Comparison of ENCODE assay signal across 24 mouse cellular contexts in genomic region chr2:117474885-117475542, GRCm38 (mm10).
DNase-seq lines count a peak whose midpoint lies in the region; TF ChIP-seq lines count a peak whose summit lies in the region.
"Had no signal": no experiment of that assay in that cellular context is flagged by ENCODE, and none has a peak within 500 bp of the region (broad histone marks: within the 10 kb centered on the region; RNA-seq: fewer than 3 reads in every experiment).

No protein-coding gene starts in this region.

- H3ac ChIP-seq in C2C12 (ENCODE audit: control insufficient read depth, insufficient read length, low read depth): no peak overlapping the region

- no peak for TF ChIP-seq RAD21 in MEL (IDR thresholded peaks at IDR 0.05; ENCODE audit: low read depth, low read length)

- H3K79me2 ChIP-seq in C2C12 (ENCODE audit: control insufficient read depth, insufficient read depth) (no peaks in the 10 kb centered on the region), MEL (ENCODE audit: control insufficient read depth, insufficient read depth, low read length, poor library complexity) (no peaks in the 10 kb centered on the region)

- no peaks in the 10 kb centered on the region for H3K9me3 ChIP-seq in MEL (replicated peaks; ENCODE audit: insufficient read depth, low read length)
- H3K9me3 ChIP-seq: embryonic facial prominence, embryonic 10.5 days; embryonic facial prominence, embryonic 13.5 days; forebrain, embryonic 10.5 days; forebrain, embryonic 13.5 days; heart, embryonic 10.5 days; heart, embryonic 13.5 days; hindbrain, embryonic 12.5 days; hindbrain, embryonic 15.5 days had no signal

- H3K27ac ChIP-seq in MEL (ENCODE audit: control insufficient read depth, low read depth, low read length): no peak overlapping the region
- H3K27ac ChIP-seq in bone marrow macrophage, adult 2 months (ENCODE audit: insufficient read depth, low read depth, low read length): peak overlapping the region; percentile 78
- H3K27ac ChIP-seq: embryonic facial prominence, embryonic 10.5 days; embryonic facial prominence, embryonic 13.5 days; forebrain, embryonic 10.5 days; forebrain, embryonic 13.5 days; heart, adult 2 months; heart, embryonic 10.5 days; heart, embryonic 13.5 days; hindbrain, embryonic 12.5 days; hindbrain, embryonic 15.5 days; kidney, postnatal 0 days had no signal

- peak; percentile 30 for DNase-seq in 3134 (ENCODE audit: extremely low read depth, insufficient read length, low spot score)
- DNase-seq in MEL (ENCODE audit: low read depth, low spot score): no peak
- no peak for DNase-seq in spleen, postnatal 14 days (ENCODE audit: low spot score in 2 of 2)
- no peak for DNase-seq in urinary bladder, postnatal 10 days (ENCODE audit: low spot score)
- no peak for DNase-seq in frontal cortex, postnatal 36 days (ENCODE audit: low spot score in 2 of 2)
- DNase-seq in embryo, embryonic 10 days (ENCODE audit: low spot score): no peak
- DNase-seq: cerebellum, adult 18-20 months; cerebellum, adult 9-11 months; cerebellum, postnatal 25 days; forebrain, postnatal 0 days; gastrocnemius, postnatal 36 days; heart, adult 2 months; kidney, adult 2 months had no signal

- H3K4me1 ChIP-seq in MEL (ENCODE audit: control insufficient read depth in 1 of 2, insufficient read depth in 2 of 2, low read length in 2 of 2): no peaks in the 10 kb centered on the region
- H3K4me1 ChIP-seq in bone marrow macrophage, adult 2 months (ENCODE audit: control insufficient read depth, insufficient read depth, low read length): peaks cover 9% of the 10 kb centered on the region; the same call in 1 of the 2 replicates
- H3K4me1 ChIP-seq: embryonic facial prominence, embryonic 10.5 days; embryonic facial prominence, embryonic 13.5 days; forebrain, embryonic 10.5 days; forebrain, embryonic 13.5 days; heart, embryonic 10.5 days; heart, embryonic 13.5 days had no signal

- H3K27me3 ChIP-seq in C2C12 (ENCODE audit: control insufficient read depth, insufficient read depth, insufficient read length) (no peaks in the 10 kb centered on the region), MEL (ENCODE audit: control insufficient read depth in 1 of 2, insufficient read depth in 2 of 2, low read length in 2 of 2) (no peaks in the 10 kb centered on the region)
- H3K27me3 ChIP-seq: embryonic facial prominence, embryonic 13.5 days; forebrain, embryonic 13.5 days; heart, embryonic 13.5 days; hindbrain, embryonic 12.5 days; hindbrain, embryonic 15.5 days had no signal

- TF ChIP-seq EP300 in MEL (IDR thresholded peaks at IDR 0.05; ENCODE audit: low read depth in 1 of 2, low read length in 2 of 2): no peak

- H3K36me3 ChIP-seq in C2C12 (ENCODE audit: control insufficient read depth, insufficient read depth) (no peaks in the 10 kb centered on the region), MEL (ENCODE audit: control insufficient read depth in 1 of 2, insufficient read depth in 2 of 2, low read length in 2 of 2) (no peaks in the 10 kb centered on the region)
- H3K36me3 ChIP-seq: embryonic facial prominence, embryonic 10.5 days; embryonic facial prominence, embryonic 13.5 days; forebrain, embryonic 10.5 days; heart, embryonic 10.5 days; heart, embryonic 13.5 days; hindbrain, embryonic 12.5 days; hindbrain, embryonic 15.5 days had no signal

- TF ChIP-seq POLR2A in MEL (IDR thresholded peaks at IDR 0.05; ENCODE audit: control insufficient read depth in 1 of 2, insufficient read depth in 1 of 2, low read depth in 1 of 2, low read length in 2 of 2, poor library complexity in 1 of 2): no peak
- TF ChIP-seq POLR2A in bone marrow macrophage, adult 2 months (IDR thresholded peaks at IDR 0.05; ENCODE audit: borderline replicate concordance, low read depth, low read length): no peak

- H3K79me3 ChIP-seq in C2C12 (ENCODE audit: low read depth): no peaks in the 10 kb centered on the region

- TF ChIP-seq CTCF in C2C12 (IDR thresholded peaks at IDR 0.05; ENCODE audit: control insufficient read depth, insufficient read depth, insufficient read length) (no peak), MEL (IDR thresholded peaks at IDR 0.05 in 2 of 3, conservative IDR thresholded peaks at IDR 0.05 in 1 of 3; ENCODE audit: control insufficient read depth in 1 of 3, insufficient read depth in 1 of 3, low read depth in 2 of 3, low read length in 3 of 3, poor library complexity in 1 of 3, severe bottlenecking in 1 of 3) (no peak)
- TF ChIP-seq CTCF in bone marrow macrophage, adult 2 months (IDR thresholded peaks at IDR 0.05; ENCODE audit: low read depth, low read length): no peak

- H3K4me3 ChIP-seq in C2C12 (ENCODE audit: insufficient read depth, poor library complexity, severe bottlenecking) (no peak overlapping the region), MEL (ENCODE audit: control insufficient read depth in 1 of 2, insufficient read depth in 1 of 2, low read depth in 2 of 2, low read length in 2 of 2) (no peak overlapping the region)
- H3K4me3 ChIP-seq in bone marrow macrophage, adult 2 months (ENCODE audit: insufficient read depth, low read length): no peak overlapping the region
- H3K4me3 ChIP-seq: embryonic facial prominence, embryonic 10.5 days; embryonic facial prominence, embryonic 13.5 days; forebrain, embryonic 10.5 days; forebrain, embryonic 13.5 days; heart, adult 2 months; heart, embryonic 10.5 days; heart, embryonic 13.5 days; hindbrain, embryonic 12.5 days; hindbrain, embryonic 15.5 days had no signal

- no peak overlapping the region for H3K9ac ChIP-seq in MEL (ENCODE audit: control insufficient read depth, low read depth, low read length, poor library complexity, severe bottlenecking)
- H3K9ac ChIP-seq: embryonic facial prominence, embryonic 13.5 days; forebrain, embryonic 13.5 days; forebrain, postnatal 0 days; heart, embryonic 13.5 days; hindbrain, embryonic 12.5 days; hindbrain, embryonic 15.5 days had no signal

TF ChIP-seq in C2C12, 6 proteins besides CTCF, POLR2A, EP300 and RAD21:
- TF ChIP-seq CEBPB (IDR thresholded peaks at IDR 0.05; ENCODE audit: low read depth) (peak; percentile 55), MAX (IDR thresholded peaks at IDR 0.05) (no peak)

TF ChIP-seq in MEL, 35 proteins besides CTCF, POLR2A, EP300 and RAD21:
- TF ChIP-seq MAFK (IDR thresholded peaks at IDR 0.05; ENCODE audit: borderline replicate concordance, low read depth, low read length) (0 out of 2 replicates have a peak, but pooled peaks have one; percentile 27), HCFC1 (IDR thresholded peaks at IDR 0.05; ENCODE audit: low read depth, low read length) (no peak)
